Mouse (Mus musculus) NIH3T3 (cell line): ENCODE results near the gene Olfr750.

Experiments
- DNase-seq: peaks from one replicate; pipeline ENCODE4 v3.0.0-alpha.2; 2012; ENCODE audit warnings: low read depth

The Olfr750 gene

DNA sequence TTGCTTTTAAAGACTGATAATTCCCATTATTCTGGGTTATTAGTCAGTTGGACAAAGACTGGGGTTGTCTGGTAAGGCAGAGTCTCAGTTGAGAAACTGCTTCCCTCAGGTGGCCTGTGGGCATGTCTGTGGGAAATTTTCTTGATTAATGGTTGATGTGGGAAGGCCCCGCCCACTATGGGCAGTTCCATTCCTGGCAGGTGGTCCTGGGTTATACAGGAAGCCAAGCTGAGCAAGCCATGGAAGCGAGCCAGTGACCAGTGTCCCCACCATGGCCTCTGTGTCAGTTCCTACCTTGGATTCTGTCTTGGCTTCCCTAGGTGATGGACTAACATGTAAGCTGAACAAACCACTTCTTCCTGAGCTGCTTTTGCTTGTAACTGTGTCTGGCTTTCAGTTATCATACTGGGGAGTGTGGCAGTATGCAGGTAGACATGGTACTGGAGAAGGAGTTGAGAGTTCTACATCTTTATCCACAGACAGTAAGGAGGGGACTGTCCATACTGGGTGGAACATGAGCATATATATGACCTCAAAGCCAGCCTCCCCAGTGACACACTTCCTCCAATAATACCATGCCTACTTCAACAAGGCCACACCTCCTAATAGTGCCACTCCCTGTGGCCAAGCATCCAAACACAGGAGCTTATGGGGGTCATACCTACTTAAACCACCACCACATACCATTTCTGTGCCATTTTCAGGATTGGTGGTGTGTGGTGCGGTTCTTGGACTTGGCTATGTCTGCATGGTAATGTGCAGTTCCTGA is 46.7 kb downstream of the Olfr750 start:
- DNase-seq: no peak

DNA sequence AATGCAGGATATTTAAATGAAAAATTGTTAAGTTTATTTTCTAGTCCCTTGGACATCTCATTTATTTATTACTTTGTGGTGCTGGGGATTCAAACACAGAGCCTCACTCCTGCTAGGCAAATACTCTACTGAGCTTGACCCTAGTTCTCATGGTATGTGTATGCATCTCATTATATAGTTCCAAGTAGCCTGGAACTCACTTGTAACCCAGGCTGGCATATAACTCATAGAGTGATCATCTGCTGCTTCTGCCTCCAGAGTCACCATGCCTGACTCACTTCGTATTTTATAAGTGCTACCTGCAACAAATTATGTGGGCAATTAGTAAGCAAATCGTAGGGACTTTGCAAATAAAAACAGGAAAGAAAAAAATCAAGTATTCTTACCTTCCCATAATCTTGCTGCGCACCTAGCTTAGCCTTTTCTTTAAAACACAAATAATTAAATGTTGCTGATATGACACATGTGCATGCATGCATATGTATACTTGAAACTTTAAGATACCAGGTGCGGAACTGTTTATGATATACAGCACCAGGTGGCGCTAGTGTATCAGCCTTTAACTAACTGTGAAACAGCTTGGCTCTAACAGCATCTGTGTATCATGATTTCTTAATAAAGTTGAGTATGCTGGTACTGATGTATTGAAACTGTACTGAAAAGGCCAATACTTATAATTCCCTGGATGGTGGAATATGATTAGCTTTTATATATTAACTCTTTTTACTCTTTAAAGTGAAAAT is 47.7 kb downstream of the Olfr750 start:
- DNase-seq: peak; percentile 90

DNA sequence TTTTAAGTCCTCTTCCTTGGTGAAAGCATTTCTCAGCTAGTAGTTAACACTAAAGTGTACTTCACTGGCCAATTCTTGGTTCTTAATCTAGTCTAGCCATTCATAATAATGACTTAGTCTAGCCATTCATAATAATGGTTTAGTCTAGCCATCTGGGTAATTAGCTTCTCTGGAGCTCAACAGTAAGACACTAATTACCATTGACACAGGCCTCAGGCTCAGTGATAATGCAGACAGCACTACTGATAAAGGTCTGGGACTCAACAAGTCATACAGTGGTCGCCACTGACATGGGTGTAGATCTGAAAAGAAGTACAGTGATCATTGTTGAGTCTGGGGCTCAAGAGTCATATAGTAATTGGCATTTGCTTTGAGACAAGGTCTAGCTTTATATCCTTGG is 49.4 kb downstream of the Olfr750 start:
- no peak for DNase-seq

DNA sequence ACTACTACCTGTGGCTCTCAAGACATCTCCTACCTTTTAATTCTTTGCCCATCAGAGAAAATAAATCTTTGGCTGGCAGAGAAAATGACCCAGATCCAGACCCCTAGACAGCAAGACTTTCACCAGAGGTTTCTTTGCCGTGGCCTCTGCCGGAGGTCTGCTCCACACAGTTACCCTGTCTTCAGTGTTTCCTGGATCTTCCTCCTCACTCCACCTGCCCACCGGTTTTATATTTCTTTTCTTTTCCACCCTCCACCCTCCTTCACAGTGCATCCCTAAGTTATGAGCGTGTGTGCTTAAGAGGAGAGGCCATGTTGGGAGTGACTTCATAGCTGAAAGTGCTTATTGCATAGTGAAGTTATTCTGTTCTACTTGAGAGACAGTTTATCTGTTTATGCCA is 50.8 kb downstream of the Olfr750 start:
- no peak for DNase-seq

DNA sequence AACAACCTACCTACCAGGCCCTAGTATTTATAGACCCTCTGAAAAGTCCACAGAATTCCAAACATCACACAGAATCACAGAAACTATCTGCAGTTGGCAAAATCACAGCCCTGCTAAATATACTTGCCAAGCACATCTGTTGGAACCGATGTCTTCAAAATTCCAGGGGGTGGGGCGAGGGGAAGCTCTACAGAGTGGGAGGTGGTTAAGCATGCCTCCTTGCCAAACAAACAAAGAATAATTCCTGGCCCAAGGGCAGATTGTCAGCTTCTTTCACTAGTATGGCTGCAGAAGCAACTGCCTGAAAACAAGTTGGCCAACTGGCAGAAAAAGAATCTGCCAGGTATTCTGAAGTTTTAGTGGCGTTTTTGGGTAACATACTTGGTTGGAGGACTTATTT is 57.0 kb downstream of the Olfr750 start:
- DNase-seq: peak; percentile 71
